Mouse (Mus musculus) kidney, adult 18-20 months (tissue): ENCODE results near the gene Aste1.

Experiments
- DNase-seq: peaks from one replicate; pipeline ENCODE4 v3.0.0; 2021

Aste1 gene

DNA sequence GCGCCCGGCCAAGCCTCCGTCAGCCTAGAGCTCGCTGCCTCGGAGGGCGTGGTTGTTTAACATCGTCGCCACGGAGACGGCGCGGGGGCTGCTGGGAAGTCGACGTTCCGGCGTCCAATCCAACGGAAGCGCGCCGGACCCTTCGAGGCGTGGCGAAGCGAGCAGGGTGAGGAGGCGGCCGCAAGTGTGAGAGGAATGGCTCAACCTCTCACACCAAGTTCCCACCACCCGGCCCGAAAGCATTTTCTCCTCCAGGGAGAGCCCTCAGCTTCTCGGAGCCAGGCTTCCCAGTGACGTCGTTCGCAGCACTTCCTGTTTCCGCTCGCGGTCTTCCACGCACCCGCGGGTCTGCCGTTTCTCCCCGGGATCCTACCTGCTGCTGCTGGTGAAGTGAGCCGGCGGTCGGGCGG is at the start of gene Aste1, which contains the start of gene Nek11:
TSS of gene Aste1 (plus strand) at position 175 of the 410 bp plus-strand sequence.
TSS of gene Nek11 (minus strand) at position 307 of the 410 bp plus-strand sequence.
- DNase-seq: peak; percentile 96

GRCm38 (mm10) chr9:105348242-105349031 is 46.8 kb upstream of the Aste1 start:
- DNase-seq: no peak

DNA sequence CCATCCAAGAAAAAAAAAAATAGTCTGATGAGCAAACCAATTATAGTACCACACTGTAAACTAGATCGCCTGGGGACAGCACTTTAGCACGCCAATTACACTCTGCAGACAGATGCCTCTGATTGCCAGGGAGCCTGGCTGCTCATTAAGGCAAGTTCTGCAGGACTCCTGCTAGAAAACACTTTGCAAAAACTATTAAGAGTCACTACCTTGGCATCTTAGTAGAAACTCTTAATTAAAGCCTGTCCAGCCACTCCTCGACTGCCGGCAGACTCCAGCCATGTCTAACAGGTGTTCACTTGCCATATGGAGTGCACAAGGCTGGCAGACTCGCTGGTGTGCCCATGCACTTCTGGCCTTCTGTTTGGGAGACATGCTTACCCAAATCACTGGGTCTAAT is 46.2 kb upstream of the Aste1 start:
- no peak for DNase-seq

DNA sequence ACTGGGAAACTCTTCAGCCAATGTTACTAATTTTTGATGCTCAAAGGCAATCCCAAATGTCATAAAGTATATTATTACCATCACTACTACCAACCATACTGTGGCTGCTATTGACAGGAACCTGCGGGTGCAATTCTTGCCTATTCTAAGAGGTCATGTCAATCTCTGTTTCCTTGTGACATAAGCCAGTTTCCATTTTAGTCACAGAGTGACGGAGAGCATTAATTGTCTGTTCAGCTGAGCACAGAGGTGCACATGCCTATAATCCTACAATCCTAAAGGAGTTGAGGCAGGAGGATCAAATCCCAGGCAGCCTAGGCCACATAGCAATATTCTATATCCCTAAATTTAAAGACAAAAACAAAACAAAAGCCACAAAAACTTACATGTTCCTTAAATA is 33.0 kb upstream of the Aste1 start:
- DNase-seq: no peak

DNA sequence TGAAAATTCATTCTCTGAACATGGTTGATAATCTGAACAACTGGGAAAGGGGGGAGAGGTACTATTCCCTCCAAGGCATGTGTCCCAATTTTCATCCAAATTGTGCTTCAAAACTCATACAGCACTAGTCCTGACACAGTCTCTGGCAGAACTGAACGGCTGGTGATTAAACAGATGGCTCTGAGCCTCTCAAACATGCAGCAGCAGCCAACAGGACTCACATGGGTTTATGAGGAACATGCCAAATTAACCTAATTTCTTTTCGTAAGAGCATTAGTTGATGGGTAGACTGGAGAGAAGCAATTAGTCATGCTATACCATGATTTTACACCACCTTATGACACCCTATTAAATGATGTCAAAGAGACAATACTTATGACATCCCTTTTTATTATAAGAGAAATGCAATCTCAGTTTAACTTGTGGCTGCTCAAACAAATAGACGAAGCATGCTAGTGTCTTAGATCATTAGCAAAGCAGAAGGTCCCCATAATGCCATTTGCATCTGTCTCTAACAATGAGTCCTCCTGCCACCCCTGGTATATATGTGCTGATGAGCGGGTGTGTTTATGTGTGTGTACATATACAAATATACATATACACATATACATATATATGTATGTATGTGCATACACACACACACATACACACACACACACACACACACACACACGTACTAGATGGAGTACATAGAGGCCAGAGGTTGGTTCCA is 31.5 kb upstream of the Aste1 start:
- DNase-seq: no peak

DNA sequence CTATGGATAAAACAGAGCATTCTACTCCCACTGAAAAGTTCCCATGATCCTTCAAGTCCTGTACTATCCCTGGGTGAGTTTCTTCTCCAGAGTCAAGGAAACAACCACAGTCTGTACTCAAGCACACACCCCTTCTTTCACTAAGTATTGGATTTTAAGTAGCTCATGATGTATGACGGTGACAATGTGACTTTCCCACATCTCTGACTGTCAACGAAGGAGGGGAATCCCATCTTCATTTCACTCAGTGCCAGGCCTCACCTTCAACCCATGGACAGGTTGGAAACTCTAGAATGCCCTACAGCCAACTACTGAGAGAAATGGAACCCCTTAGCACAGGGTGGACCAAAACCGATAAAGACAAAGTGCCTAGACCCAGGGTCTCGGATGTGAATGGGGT is 29.0 kb upstream of the Aste1 start:
- no peak for DNase-seq

GRCm38 (mm10) chr9:105368605-105369004 is 26.6 kb upstream of the Aste1 start:
- DNase-seq: no peak

DNA sequence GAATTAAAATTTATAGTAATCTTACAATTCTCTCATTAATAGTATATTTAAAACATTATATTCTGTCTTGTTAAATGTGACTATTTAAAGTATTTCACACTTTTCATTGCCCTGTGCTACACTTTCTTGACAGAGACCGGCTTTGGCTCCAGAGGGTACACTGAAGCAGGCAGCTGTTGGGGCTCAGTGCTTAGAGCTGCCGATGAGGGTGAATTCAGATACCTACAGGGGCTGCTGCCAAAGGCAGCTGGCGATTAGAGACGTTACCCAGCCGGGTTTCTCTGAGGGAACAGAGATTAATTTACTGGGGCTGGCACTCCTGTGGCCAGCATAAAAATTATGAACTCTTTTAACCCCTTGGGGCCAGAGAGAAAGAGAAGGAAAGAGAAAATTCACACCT is 20.8 kb upstream of the Aste1 start:
- DNase-seq: no peak

- no peak for DNase-seq
Observed at GRCm38 (mm10) chr9:105376411-105376810, 18.8 kb upstream of the Aste1 start.

DNA sequence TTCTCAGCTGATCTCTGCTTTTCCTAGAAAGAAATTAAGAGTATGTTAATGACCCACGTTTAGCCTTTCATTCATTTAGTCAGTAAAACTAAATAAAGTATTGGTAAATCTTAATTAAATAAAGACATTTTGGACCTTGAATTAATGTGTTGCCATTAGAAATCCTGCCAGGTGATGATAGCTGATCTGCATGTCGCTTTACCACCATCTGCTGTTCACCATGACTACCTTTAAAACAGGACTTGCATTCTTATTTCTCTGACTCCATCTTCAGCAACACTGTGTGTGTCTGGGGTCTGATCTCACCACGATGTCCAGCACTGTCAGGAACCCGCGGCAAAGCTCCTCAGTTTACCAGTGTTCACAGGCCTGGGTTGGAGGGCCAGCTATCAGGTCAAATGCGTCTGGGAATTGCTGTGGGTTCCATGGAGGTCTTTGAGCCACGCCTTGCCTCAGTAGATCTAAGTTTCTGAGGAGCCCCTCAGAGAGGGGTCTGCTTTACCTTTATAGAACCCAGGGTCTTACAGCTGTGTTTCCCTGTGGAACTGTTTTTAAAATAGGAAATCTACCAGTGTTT is 18.1 kb upstream of the Aste1 start:
- no peak for DNase-seq

DNA sequence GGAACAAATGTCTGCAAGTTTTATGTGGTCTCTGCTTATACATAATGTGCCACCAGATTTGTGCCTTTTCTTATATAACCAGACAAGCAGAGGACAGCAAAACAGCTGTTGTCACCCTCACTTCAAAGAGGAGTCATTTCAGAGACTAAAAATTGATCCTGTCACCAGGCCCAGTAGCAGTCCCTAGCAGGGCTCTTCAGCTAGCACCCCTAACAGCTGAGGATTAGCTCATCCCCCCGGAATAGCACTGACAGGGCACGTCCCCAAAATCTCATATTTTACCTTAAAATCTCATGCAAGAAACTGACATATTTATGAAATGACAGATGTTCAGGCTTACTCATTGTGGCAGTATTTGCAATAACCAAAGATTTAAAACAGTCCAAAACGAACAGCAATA is 17.6 kb upstream of the Aste1 start:
- no peak for DNase-seq

DNA sequence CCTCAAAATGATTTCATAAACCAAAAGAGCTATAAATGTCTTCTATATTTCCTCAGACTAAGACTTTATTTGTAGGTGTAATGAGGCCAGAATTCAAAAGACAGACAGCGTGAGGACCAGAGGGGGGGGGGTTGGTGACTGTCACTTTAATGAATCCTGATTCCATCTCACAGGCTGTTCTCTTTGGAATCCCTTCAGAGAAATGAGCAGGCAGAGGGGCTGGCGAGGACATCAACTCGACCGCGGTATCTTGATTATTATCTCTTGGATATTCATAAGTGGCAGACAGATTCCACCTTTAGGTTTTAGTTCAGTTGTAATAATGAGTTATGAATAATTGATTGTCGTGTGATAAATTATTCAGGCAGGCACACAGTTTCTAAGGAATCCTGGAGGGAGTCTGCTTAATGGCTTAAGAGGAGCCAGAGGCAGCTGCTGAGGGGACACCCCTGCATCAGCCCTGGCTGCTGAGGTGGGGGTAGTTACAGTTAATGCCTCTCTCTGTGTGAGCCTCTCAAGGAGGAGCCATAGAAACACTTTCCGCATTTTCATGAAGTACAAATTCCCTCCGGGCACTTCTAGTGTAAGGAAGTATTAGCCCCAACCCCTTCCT is 15.6 kb upstream of the Aste1 start:
- DNase-seq: no peak

DNA sequence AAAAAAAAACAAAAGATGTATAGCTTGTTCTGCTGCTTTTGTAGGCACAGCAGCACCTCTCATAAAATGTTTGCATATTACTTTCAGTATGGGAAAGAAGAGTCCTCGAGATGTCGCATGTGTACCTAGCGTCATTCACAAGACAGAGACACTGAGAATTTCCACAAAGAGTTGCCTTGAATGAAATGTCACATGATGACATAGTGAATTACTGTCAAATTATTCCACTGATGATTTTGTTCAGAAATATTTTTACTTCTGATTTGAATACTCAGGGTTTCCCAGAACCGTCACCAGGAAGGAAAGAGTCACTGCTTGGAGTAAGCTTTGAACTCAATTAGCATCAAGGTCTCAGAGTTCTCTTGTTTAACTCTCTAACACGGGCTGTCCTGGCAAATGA is 7.8 kb upstream of the Aste1 start:
- DNase-seq: no peak

- DNase-seq: peak; percentile 77
Observed at GRCm38 (mm10) chr9:105389289-105389688, 5.9 kb upstream of the Aste1 start.

- DNase-seq: no peak
Observed at GRCm38 (mm10) chr9:105390616-105391015, 4.6 kb upstream of the Aste1 start.

DNA sequence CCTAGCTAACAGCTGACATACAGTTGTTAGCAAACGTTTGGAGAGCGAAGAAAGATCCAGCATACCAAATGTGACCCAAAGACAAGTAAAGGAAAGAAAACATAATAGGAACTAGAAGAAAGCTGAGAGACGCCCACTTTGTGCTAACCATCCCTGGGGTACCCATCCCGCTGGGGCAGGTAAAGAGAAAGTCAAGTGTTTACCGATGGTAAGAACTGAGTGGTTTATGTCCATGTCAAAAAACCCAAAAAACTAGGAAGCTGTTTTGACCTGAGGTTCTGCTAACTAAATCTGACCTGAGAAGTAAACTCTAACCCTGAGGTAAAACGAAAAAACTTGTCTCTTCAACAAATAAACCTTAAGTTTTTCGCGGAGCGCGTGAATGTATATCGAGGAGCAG is 472 bp upstream of the Aste1 start:
- no peak for DNase-seq

DNA sequence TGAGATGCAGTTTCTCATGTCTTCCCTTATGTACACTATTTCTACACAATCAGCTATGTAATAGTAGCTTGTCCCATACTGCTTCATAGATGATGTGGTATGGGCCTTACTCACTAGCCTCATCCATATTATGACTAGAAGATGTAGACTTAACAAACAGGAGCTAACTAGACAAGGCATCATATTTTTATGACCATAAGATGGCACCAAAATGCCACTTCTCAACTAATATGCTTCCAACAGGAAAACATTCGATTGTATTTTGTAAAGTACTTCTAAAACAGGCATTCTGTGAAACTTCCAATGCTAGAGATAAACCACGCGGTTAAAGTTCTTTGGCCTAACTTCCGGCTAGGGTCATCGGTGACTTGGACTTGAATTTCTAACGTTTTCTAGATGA is 13.4 kb downstream of the Aste1 start:
- DNase-seq: no peak

DNA sequence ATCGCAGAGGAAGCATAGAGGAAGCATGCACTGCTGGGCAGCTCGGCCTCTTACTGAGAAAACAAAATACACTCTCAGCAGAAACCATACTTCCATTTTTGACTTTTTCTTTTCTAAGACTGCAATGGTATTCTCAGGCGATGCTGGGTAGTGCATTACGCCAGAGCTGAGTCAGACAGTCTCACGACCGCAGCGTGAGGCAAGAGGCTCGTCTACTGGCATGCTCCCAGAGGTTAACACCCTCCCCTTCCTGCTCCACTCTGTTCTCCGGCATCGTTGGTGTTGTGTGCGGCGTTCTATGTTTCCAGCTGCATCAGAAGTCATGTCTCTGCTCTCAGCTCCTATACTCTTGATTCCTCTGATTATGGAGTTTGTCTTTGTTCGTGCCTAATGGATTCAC is 63.8 kb downstream of the Aste1 start:
- no peak for DNase-seq

- no peak for DNase-seq
Observed at GRCm38 (mm10) chr9:105461496-105461895, 66.3 kb downstream of the Aste1 start.
